Mouse (Mus musculus) retina, embryonic 14.5 days (tissue): ENCODE data around the gene Ccnt1.
A peak's percentile ranks its signal among the peaks of the same experiment; 100 is the strongest.

Source experiments
- DNase-seq: peaks from one replicate; pipeline ENCODE4 v3.0.0-alpha.2; 2015; ENCODE audit warnings: low spot score

The Ccnt1 gene

DNA sequence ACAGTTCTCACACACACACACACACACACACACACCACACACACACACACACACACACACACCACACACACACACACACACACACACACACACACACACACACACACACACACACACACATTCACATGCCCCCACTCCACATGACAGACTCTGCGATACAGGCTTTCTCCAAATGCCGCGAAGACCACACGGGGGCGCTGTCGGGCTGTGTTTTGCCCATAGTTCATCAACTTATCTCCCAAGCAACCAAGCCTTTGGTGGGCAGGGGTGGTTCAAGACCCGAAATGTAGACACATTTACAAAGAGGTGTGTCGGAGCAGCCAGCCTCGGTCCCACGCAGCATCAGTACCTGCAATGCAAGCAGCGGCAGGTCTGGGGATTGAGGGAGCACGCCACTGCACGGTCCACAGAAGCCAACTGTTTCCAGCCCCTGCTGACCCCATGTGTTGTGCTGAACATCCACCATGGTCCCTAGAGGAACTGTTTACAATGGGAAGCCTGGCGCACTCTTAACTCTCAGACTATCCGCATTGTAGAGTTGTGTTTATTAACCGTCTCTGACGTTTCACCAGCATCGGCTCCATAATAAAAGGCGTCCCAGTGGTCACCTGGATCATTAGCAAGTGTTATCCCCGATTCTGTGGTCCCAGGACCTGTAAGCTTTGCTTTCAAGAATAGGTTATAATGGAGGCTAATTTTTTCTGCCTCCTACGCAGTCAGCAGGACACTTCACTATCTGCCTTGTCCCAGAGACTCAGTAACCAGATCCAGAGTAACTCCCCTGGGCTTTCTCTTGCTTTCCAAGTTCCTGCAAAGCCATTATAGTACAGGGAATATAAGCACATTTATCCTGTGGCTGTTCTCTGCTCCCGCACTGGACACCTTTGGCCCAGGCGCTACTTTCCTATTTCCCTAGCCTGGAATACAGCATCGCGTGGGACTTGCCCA, 60.0 kb downstream of the Ccnt1 start:
- DNase-seq: peak; percentile 92

GRCm38 (mm10) chr15:98509387-98509786, 61.3 kb downstream of the Ccnt1 start:
- DNase-seq: no peak

DNA sequence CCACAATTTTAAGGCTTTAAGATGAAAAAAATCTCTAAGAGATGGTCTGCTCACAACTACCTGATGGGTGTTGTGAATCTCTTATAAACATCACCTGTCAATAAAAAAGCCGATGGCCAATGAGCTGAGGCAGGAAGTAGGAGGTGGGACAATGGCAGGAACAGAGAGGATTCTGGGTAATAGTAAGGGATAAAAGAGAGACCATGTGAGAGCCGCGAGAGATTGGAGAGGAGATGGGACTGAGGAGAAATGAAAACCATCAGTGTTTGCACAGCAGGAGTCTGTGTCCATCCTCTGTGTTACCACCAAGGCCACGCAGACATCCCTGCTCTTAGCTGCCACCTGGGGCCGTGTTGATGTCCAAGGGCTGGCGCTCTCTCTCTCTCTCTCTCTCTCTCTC, 63.4 kb downstream of the Ccnt1 start:
- no peak for DNase-seq

- DNase-seq: no peak
These were observed 64.3 kb downstream of the Ccnt1 start for GRCm38 (mm10) chr15:98506253-98506957.

GRCm38 (mm10) chr15:98504514-98504913, 66.2 kb downstream of the Ccnt1 start:
- DNase-seq: peak; percentile 79

GRCm38 (mm10) chr15:98503317-98503716, 67.4 kb downstream of the Ccnt1 start:
- DNase-seq: no peak

GRCm38 (mm10) chr15:98497631-98498030, 73.1 kb downstream of the Ccnt1 start:
- no peak for DNase-seq

GRCm38 (mm10) chr15:98492102-98492501, 78.6 kb downstream of the Ccnt1 start, which contains the start of gene Olfr279:
Gene Olfr279 (plus strand): TSS chr15:98492402.
- no peak for DNase-seq

DNA sequence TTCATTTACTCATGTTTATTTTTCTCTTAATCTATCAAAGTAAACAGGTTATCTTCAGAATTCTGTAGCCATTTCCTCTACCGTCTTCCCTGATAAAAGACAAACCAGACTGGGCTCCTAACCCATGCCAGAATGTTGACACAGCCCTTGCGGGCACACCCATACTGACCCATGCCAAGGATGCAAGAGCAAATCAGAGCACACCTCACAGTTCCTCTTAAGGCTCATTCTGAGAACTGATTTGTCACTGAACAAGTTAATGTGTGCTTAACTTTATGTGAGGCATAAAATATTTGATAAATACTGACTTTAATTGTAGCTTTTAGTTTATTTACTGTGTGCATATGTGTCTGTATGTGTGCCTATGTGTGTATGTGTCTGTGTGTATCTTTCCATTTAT, 79.4 kb downstream of the Ccnt1 start:
- no peak for DNase-seq
